Mouse (Mus musculus): ENCODE data around the gene Hephl1. TPM values are rescaled to one million over a fixed set of nuclear protein-coding genes. Genes with fewer than 3 reads are reported as not detected.

Gene Hephl1
- polyA plus RNA-seq, 1 experiment = not detected

GRCm38 (mm10) chr9:15032797-15033196 lies 79.1 kb downstream of the Hephl1 start:
- peaks cover 7% of the 10 kb centered on the region; the same call in 1 of the 2 replicates for H3K36me3 ChIP-seq (ENCODE audit: control insufficient read depth, insufficient read depth, low read length)
- H3K4me3 ChIP-seq (ENCODE audit: extremely low read depth, insufficient read depth, insufficient read length) = no peak overlapping the region
- no peak for TF ChIP-seq CTCF (IDR thresholded peaks at IDR 0.05; ENCODE audit: extremely low read depth, insufficient read depth, insufficient read length, insufficient replicate concordance)
- TF ChIP-seq POLR2A (IDR thresholded peaks at IDR 0.05; ENCODE audit: low read depth, low read length) = no peak
- H3K4me1 ChIP-seq (ENCODE audit: control insufficient read depth, insufficient read depth, insufficient read length) = no peaks in the 10 kb centered on the region; the same call in 1 of the 2 replicates
- DNase-seq (ENCODE audit: low read depth in 1 of 2, low spot score in 2 of 2) = no peak
- no peaks in the 10 kb centered on the region for H3K27me3 ChIP-seq (ENCODE audit: control insufficient read depth, insufficient read depth, low read length)
- H3K27ac ChIP-seq (ENCODE audit: insufficient read depth, low read length) = no peak overlapping the region
- WGBS = 89% methylated on average over 4 of the region's 4 CpGs

- DNase-seq (ENCODE audit: low read depth in 1 of 2, low spot score in 2 of 2) = no peak
- no peak for TF ChIP-seq POLR2A (IDR thresholded peaks at IDR 0.05; ENCODE audit: low read depth, low read length)
- no peak for TF ChIP-seq CTCF (IDR thresholded peaks at IDR 0.05; ENCODE audit: extremely low read depth, insufficient read depth, insufficient read length, insufficient replicate concordance)
- Histone ChIP-seq H3K27me3 (ENCODE audit: control insufficient read depth, insufficient read depth, low read length) (no peaks in the 10 kb centered on the region), H3K4me1 (ENCODE audit: control insufficient read depth, insufficient read depth, insufficient read length) (no peaks in the 10 kb centered on the region; the same call in 1 of the 2 replicates), H3K4me3 (ENCODE audit: extremely low read depth, insufficient read depth, insufficient read length) (no peak overlapping the region), H3K27ac (ENCODE audit: insufficient read depth, low read length) (no peak overlapping the region), H3K36me3 (ENCODE audit: control insufficient read depth, insufficient read depth, low read length) (peaks cover 9% of the 10 kb centered on the region; the same call in 1 of the 2 replicates)
- WGBS = 89% methylated on average over 8 of the region's 8 CpGs
Observed at GRCm38 (mm10) chr9:15030771-15031170, 81.1 kb downstream of the Hephl1 start.

GRCm38 (mm10) chr9:15029025-15029727 lies 82.7 kb downstream of the Hephl1 start:
- DNase-seq (ENCODE audit: low read depth in 1 of 2, low spot score in 2 of 2) = peak in 1 of 2 experiments; percentile 66
- 68% methylated on average over 5 of the region's 5 CpGs for WGBS

GRCm38 (mm10) chr9:15027725-15028124 lies 84.2 kb downstream of the Hephl1 start:
- DNase-seq (ENCODE audit: low read depth in 1 of 2, low spot score in 2 of 2) = peak in 1 of 2 experiments; percentile 36
- H3K27me3 ChIP-seq (ENCODE audit: control insufficient read depth, insufficient read depth, low read length) = no peaks in the 10 kb centered on the region
- peaks cover 2% of the 10 kb centered on the region; the same call in 1 of the 2 replicates for H3K4me1 ChIP-seq (ENCODE audit: control insufficient read depth, insufficient read depth, insufficient read length)
- WGBS = 55% methylated on average over 3 of the region's 3 CpGs
- TF ChIP-seq CTCF (IDR thresholded peaks at IDR 0.05; ENCODE audit: extremely low read depth, insufficient read depth, insufficient read length, insufficient replicate concordance) (peak; percentile 24; the same call in 1 of the 2 replicates), POLR2A (IDR thresholded peaks at IDR 0.05; ENCODE audit: low read depth, low read length) (no peak)
- no peak overlapping the region for H3K27ac ChIP-seq (ENCODE audit: insufficient read depth, low read length)
- H3K36me3 ChIP-seq (ENCODE audit: control insufficient read depth, insufficient read depth, low read length) = peaks cover 6% of the 10 kb centered on the region; the same call in 1 of the 2 replicates
- H3K4me3 ChIP-seq (ENCODE audit: extremely low read depth, insufficient read depth, insufficient read length) = no peak overlapping the region

More at GRCm38 (mm10) chr9:15029025-15029727, 82.7 kb downstream of the Hephl1 start:
- TF ChIP-seq POLR2A (IDR thresholded peaks at IDR 0.05; ENCODE audit: low read depth, low read length) (no peak), CTCF (IDR thresholded peaks at IDR 0.05; ENCODE audit: extremely low read depth, insufficient read depth, insufficient read length, insufficient replicate concordance) (peak; percentile 81; the same call in 1 of the 2 replicates)
- Histone ChIP-seq H3K27me3 (ENCODE audit: control insufficient read depth, insufficient read depth, low read length) (no peaks in the 10 kb centered on the region), H3K27ac (ENCODE audit: insufficient read depth, low read length) (no peak overlapping the region), H3K4me1 (ENCODE audit: control insufficient read depth, insufficient read depth, insufficient read length) (no peaks in the 10 kb centered on the region; the same call in 1 of the 2 replicates), H3K36me3 (ENCODE audit: control insufficient read depth, insufficient read depth, low read length) (peaks cover 9% of the 10 kb centered on the region; the same call in 1 of the 2 replicates), H3K4me3 (ENCODE audit: extremely low read depth, insufficient read depth, insufficient read length) (no peak overlapping the region)

GRCm38 (mm10) chr9:15023049-15023448 lies 88.9 kb downstream of the Hephl1 start:
- 74% methylated on average over 1 of the region's 1 CpGs for WGBS

DNA sequence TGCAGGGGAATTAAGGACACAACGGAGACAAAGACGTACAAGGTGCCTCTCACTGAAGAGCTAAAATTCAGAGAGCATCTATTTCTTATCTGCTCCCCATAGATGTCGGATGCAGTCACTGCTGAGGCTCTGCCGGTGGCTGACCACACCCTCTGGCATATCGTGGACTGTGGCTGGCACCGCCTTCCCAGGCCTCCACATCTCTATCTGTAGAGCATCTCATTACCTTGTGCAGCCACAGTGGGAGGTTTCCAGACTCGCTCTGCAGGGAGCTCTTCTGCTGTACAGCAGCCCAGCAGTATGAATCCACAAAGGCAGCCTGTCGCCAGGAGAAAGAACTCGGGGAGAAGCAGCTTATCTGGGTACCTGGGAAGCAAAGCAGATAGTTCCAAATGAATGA lies 90.8 kb downstream of the Hephl1 start:
- Histone ChIP-seq H3K27ac (ENCODE audit: insufficient read depth, low read length) (peak overlapping the region; percentile 29), H3K27me3 (ENCODE audit: control insufficient read depth, insufficient read depth, low read length) (no peaks in the 10 kb centered on the region), H3K4me1 (ENCODE audit: control insufficient read depth, insufficient read depth, insufficient read length) (peaks cover 24% of the 10 kb centered on the region; the same call in 1 of the 2 replicates), H3K36me3 (ENCODE audit: control insufficient read depth, insufficient read depth, low read length) (peaks cover 2% of the 10 kb centered on the region), H3K4me3 (ENCODE audit: extremely low read depth, insufficient read depth, insufficient read length) (no peak overlapping the region)
- no peak for TF ChIP-seq POLR2A (IDR thresholded peaks at IDR 0.05; ENCODE audit: low read depth, low read length)
- no peak for TF ChIP-seq CTCF (IDR thresholded peaks at IDR 0.05; ENCODE audit: extremely low read depth, insufficient read depth, insufficient read length, insufficient replicate concordance)
- no peak for DNase-seq (ENCODE audit: low read depth in 1 of 2, low spot score in 2 of 2)
- 76% methylated on average over 9 of the region's 9 CpGs for WGBS

More at GRCm38 (mm10) chr9:15023049-15023448, 88.9 kb downstream of the Hephl1 start:
- H3K27ac ChIP-seq (ENCODE audit: insufficient read depth, low read length) = no peak overlapping the region
- no peak overlapping the region for H3K4me3 ChIP-seq (ENCODE audit: extremely low read depth, insufficient read depth, insufficient read length)
- H3K27me3 ChIP-seq (ENCODE audit: control insufficient read depth, insufficient read depth, low read length) = no peaks in the 10 kb centered on the region
- H3K36me3 ChIP-seq (ENCODE audit: control insufficient read depth, insufficient read depth, low read length) = peaks cover 4% of the 10 kb centered on the region
- H3K4me1 ChIP-seq (ENCODE audit: control insufficient read depth, insufficient read depth, insufficient read length) = peaks cover 11% of the 10 kb centered on the region; the same call in 1 of the 2 replicates
- no peak for TF ChIP-seq CTCF (IDR thresholded peaks at IDR 0.05; ENCODE audit: extremely low read depth, insufficient read depth, insufficient read length, insufficient replicate concordance)
- TF ChIP-seq POLR2A (IDR thresholded peaks at IDR 0.05; ENCODE audit: low read depth, low read length) = no peak
- DNase-seq (ENCODE audit: low read depth in 1 of 2, low spot score in 2 of 2) = no peak
